Mouse (Mus musculus) kidney, adult 2 months (tissue): Measurements from ENCODE around the gene Creg1. TPM values are rescaled to one million over a fixed set of nuclear protein-coding genes. Genes with fewer than 3 reads are reported as not detected.

ENCODE experiments used
- DNase-seq: peaks from one replicate; pipeline ENCODE4 v3.0.0; 2021
- H3K27ac ChIP-seq: fragments of 200-500 bp; 2 replicates; pipeline ENCODE4 v1.5.1; 2012; ENCODE audit warnings: low read depth, low read length, control low read depth, inconsistent platforms; ENCODE audit not compliant: insufficient read depth
- H3K27me3 ChIP-seq: fragments of 200-500 bp; replicated peaks from 2 replicates; pipeline ENCODE4 v1.6.1; 2012; ENCODE audit warnings: mild to moderate bottlenecking, moderate library complexity, low read length, inconsistent platforms; ENCODE audit not compliant: control insufficient read depth, insufficient read depth
- H3K36me3 ChIP-seq: fragments of 200-500 bp; 2 replicates; pipeline ENCODE4 v1.6.1; 2012; ENCODE audit warnings: mild to moderate bottlenecking, moderate library complexity, low read length, inconsistent platforms; ENCODE audit not compliant: control insufficient read depth, insufficient read depth
- H3K4me1 ChIP-seq: fragments of 200-500 bp; 2 replicates; pipeline ENCODE4 v1.6.1; 2011; ENCODE audit warnings: low read length; ENCODE audit not compliant: control insufficient read depth, insufficient read depth
- H3K4me3 ChIP-seq: fragments of 200-500 bp; 2 replicates; pipeline ENCODE4 v1.5.1; 2011; ENCODE audit warnings: mild to moderate bottlenecking, low read depth, low read length, control low read depth; ENCODE audit not compliant: insufficient read depth
- CTCF ChIP-seq: fragments of 200-500 bp; conservative IDR thresholded peaks from 2 replicates; pipeline ENCODE4 v1.5.1; 2011; ENCODE audit warnings: low read depth, mild to moderate bottlenecking, control low read depth, low read length, moderate library complexity, mixed read lengths; ENCODE audit not compliant: insufficient read depth, insufficient read length
- POLR2A ChIP-seq: fragments of 200-500 bp; IDR thresholded peaks from one replicate; pipeline ENCODE4 v1.6.1; 2011; ENCODE audit warnings: low read depth, low read length, control low read depth
- WGBS: fragments of 180-500 bp; shearing (Covaris S2); methylation state at CpG from one replicate; pipeline ENCODE4 v1.1.7; 2018; 5-methylcytosine and 5-hydroxymethylcytosine counted together
- polyA plus RNA-seq: library from polyadenylated mRNA; depleted of rRNA; stranded (reverse); fragments of >200 nt; gene quantifications from 2 replicates; pipeline ENCODE4 v1.2.3, GENCODE M21; 2012

The Creg1 gene
- polyA plus RNA-seq, 1 experiment, result 86.9 TPM

- no peak overlapping the region for H3K27ac ChIP-seq
- no peaks in the 10 kb centered on the region; the same call in 1 of the 2 replicates for H3K27me3 ChIP-seq
- DNase-seq, result no peak
- no peak overlapping the region for H3K4me3 ChIP-seq
- H3K36me3 ChIP-seq, result no peaks in the 10 kb centered on the region
- H3K4me1 ChIP-seq, result no peaks in the 10 kb centered on the region
- WGBS, result 92% methylated on average over 17 of the region's 17 CpGs
- no peak for TF ChIP-seq CTCF
- no peak for TF ChIP-seq POLR2A
Measured at GRCm38 (mm10) chr1:165789066-165789660, 25.6 kb downstream of the Creg1 start.

- no peak overlapping the region for H3K4me3 ChIP-seq
- H3K4me1 ChIP-seq, result no peaks in the 10 kb centered on the region
- TF ChIP-seq POLR2A, result no peak
- no peak for TF ChIP-seq CTCF
- no peaks in the 10 kb centered on the region for H3K36me3 ChIP-seq
- H3K27ac ChIP-seq, result no peak overlapping the region
- DNase-seq, result no peak
- H3K27me3 ChIP-seq, result no peaks in the 10 kb centered on the region
- WGBS, result 93% methylated on average over 6 of the region's 6 CpGs
Measured at GRCm38 (mm10) chr1:165789963-165790362, 26.4 kb downstream of the Creg1 start.

GRCm38 (mm10) chr1:165790461-165791210, 27.1 kb downstream of the Creg1 start:
- no peak overlapping the region for H3K4me3 ChIP-seq
- DNase-seq, result no peak
- TF ChIP-seq CTCF, result no peak
- TF ChIP-seq POLR2A, result no peak

GRCm38 (mm10) chr1:165791411-165791810, 27.9 kb downstream of the Creg1 start:
- no peak for DNase-seq
- Histone ChIP-seq H3K27ac (no peak overlapping the region), H3K4me1 (no peaks in the 10 kb centered on the region), H3K27me3 (no peaks in the 10 kb centered on the region), H3K4me3 (no peak overlapping the region), H3K36me3 (no peaks in the 10 kb centered on the region)
- 73% methylated on average over 9 of the region's 9 CpGs for WGBS
- TF ChIP-seq POLR2A (no peak), CTCF (no peak)

More at GRCm38 (mm10) chr1:165790461-165791210, 27.1 kb downstream of the Creg1 start:
- H3K4me1 ChIP-seq, result no peaks in the 10 kb centered on the region
- 93% methylated on average over 17 of the region's 17 CpGs for WGBS
- no peaks in the 10 kb centered on the region for H3K27me3 ChIP-seq
- no peak overlapping the region for H3K27ac ChIP-seq
- no peaks in the 10 kb centered on the region for H3K36me3 ChIP-seq

- H3K4me1 ChIP-seq, result no peaks in the 10 kb centered on the region
- H3K27me3 ChIP-seq, result no peaks in the 10 kb centered on the region; the same call in 1 of the 2 replicates
Measured at GRCm38 (mm10) chr1:165801709-165802310, 38.3 kb downstream of the Creg1 start.

GRCm38 (mm10) chr1:165803107-165803506, 39.6 kb downstream of the Creg1 start:
- DNase-seq, result no peak
- no peak overlapping the region for H3K4me3 ChIP-seq
- no peaks in the 10 kb centered on the region for H3K36me3 ChIP-seq
- TF ChIP-seq POLR2A (no peak), CTCF (no peak)
- H3K27me3 ChIP-seq, result no peaks in the 10 kb centered on the region; the same call in 1 of the 2 replicates
- H3K27ac ChIP-seq, result no peak overlapping the region
- 94% methylated on average over 5 of the region's 5 CpGs for WGBS
- H3K4me1 ChIP-seq, result no peaks in the 10 kb centered on the region

More at GRCm38 (mm10) chr1:165801709-165802310, 38.3 kb downstream of the Creg1 start:
- H3K27ac ChIP-seq, result no peak overlapping the region
- DNase-seq, result no peak
- WGBS, result 90% methylated on average over 11 of the region's 11 CpGs
- no peak for TF ChIP-seq POLR2A
- TF ChIP-seq CTCF, result no peak
- no peak overlapping the region for H3K4me3 ChIP-seq
- no peaks in the 10 kb centered on the region for H3K36me3 ChIP-seq

- 97% methylated on average over 4 of the region's 4 CpGs for WGBS
Measured at GRCm38 (mm10) chr1:165804133-165804532, 40.6 kb downstream of the Creg1 start.

More at GRCm38 (mm10) chr1:165804133-165804532, 40.6 kb downstream of the Creg1 start:
- no peak for DNase-seq
- no peak for TF ChIP-seq POLR2A
- TF ChIP-seq CTCF, result no peak
- H3K4me3 ChIP-seq, result no peak overlapping the region
- H3K27ac ChIP-seq, result no peak overlapping the region
- no peaks in the 10 kb centered on the region for H3K36me3 ChIP-seq
- no peaks in the 10 kb centered on the region for H3K4me1 ChIP-seq
- no peaks in the 10 kb centered on the region; the same call in 1 of the 2 replicates for H3K27me3 ChIP-seq
